Mouse (Mus musculus) neural tube, embryonic 13.5 days (tissue): Measurements from ENCODE around the gene Gpr18. TPM values are rescaled to one million over a fixed set of nuclear protein-coding genes. Genes with fewer than 3 reads are reported as not detected.

Source experiments
- ATAC-seq: fragments of 200-750 bp; cut with Nextera tagmentation; 2 replicates; pipeline ENCODE4 v1.8.0; 2017; ENCODE audit warnings: low read depth, mild to moderate bottlenecking, moderate TSS enrichment, moderate library complexity
- H3K27ac ChIP-seq: fragments of 300-500 bp; sonication (generic); replicated peaks from 2 replicates; pipeline ENCODE4 v1.5.1; 2015; ENCODE audit warnings: moderate library complexity, mild to moderate bottlenecking, inconsistent platforms
- H3K27me3 ChIP-seq: fragments of 300-500 bp; sonication (generic); 2 replicates; pipeline ENCODE4 v1.6.1; 2015; ENCODE audit warnings: mild to moderate bottlenecking, inconsistent platforms
- H3K36me3 ChIP-seq: fragments of 300-500 bp; sonication (generic); 2 replicates; pipeline ENCODE4 v1.6.1; 2015; ENCODE audit warnings: mild to moderate bottlenecking, inconsistent platforms
- H3K4me1 ChIP-seq: fragments of 300-500 bp; sonication (generic); replicated peaks from 2 replicates; pipeline ENCODE4 v1.6.1; 2015; ENCODE audit warnings: inconsistent platforms
- H3K4me2 ChIP-seq: fragments of 300-500 bp; sonication (generic); 2 replicates; pipeline ENCODE4 v1.6.1; 2015; ENCODE audit warnings: inconsistent platforms, mild to moderate bottlenecking, moderate library complexity
- H3K4me3 ChIP-seq: fragments of 300-500 bp; sonication (generic); 2 replicates; pipeline ENCODE4 v1.5.1; 2015; ENCODE audit warnings: mild to moderate bottlenecking, inconsistent platforms
- H3K9ac ChIP-seq: fragments of 300-500 bp; sonication (generic); 2 replicates; pipeline ENCODE4 v1.6.1; 2015; ENCODE audit warnings: moderate library complexity, mild to moderate bottlenecking, inconsistent platforms
- H3K9me3 ChIP-seq: fragments of 300-500 bp; sonication (generic); 2 replicates; pipeline ENCODE4 v1.6.1; 2016; ENCODE audit warnings: inconsistent platforms
- WGBS: fragments of 180-500 bp; shearing (Covaris S2); methylation state at CpG from one replicate; pipeline ENCODE4 v1.1.7; 2015; 5-methylcytosine and 5-hydroxymethylcytosine counted together
- polyA plus RNA-seq: library from polyadenylated mRNA; unstranded; fragments of >200 nt; fragmentation: Nextera tagmentation; extraction: Ambion mirVana; gene quantifications from 2 replicates; pipeline ENCODE4 v1.2.1, GENCODE M21; 2015

The Gpr18 gene
- polyA plus RNA-seq, 1 experiment from 2014 or later: 0.17 TPM

GRCm38 (mm10) chr14:121958041-121958750 lies 42.6 kb upstream of the Gpr18 start:
- Histone ChIP-seq H3K27ac (no peak overlapping the region), H3K36me3 (0 out of 2 replicates have a peak, but pooled peaks cover 9% of the 10 kb centered on the region), H3K9ac (no peak overlapping the region), H3K4me2 (no peak overlapping the region), H3K27me3 (no peaks in the 10 kb centered on the region), H3K9me3 (no peaks in the 10 kb centered on the region), H3K4me3 (no peak overlapping the region), H3K4me1 (peaks cover 2% of the 10 kb centered on the region; the same call in 1 of the 2 replicates)
- 91% methylated on average over 3 of the region's 3 CpGs for WGBS
- ATAC-seq: no peak

- H3K9me3 ChIP-seq: no peaks in the 10 kb centered on the region
- H3K4me2 ChIP-seq: no peak overlapping the region
- H3K4me3 ChIP-seq: no peak overlapping the region
- H3K27me3 ChIP-seq: no peaks in the 10 kb centered on the region
- no peak overlapping the region for H3K27ac ChIP-seq
- no peak overlapping the region for H3K9ac ChIP-seq
- WGBS: 91% methylated on average over 10 of the region's 10 CpGs
- H3K36me3 ChIP-seq: 0 out of 2 replicates have a peak, but pooled peaks cover 9% of the 10 kb centered on the region
- ATAC-seq: no peak
- no peaks in the 10 kb centered on the region; the same call in 1 of the 2 replicates for H3K4me1 ChIP-seq
Measured at GRCm38 (mm10) chr14:121957176-121957871, 41.7 kb upstream of the Gpr18 start.

GRCm38 (mm10) chr14:121956291-121956690 lies 40.7 kb upstream of the Gpr18 start:
- H3K9ac ChIP-seq: no peak overlapping the region
- 94% methylated on average over 5 of the region's 5 CpGs for WGBS
- no peaks in the 10 kb centered on the region for H3K27me3 ChIP-seq
- 0 out of 2 replicates have a peak, but pooled peaks cover 9% of the 10 kb centered on the region for H3K36me3 ChIP-seq
- no peak overlapping the region for H3K4me3 ChIP-seq
- H3K9me3 ChIP-seq: no peaks in the 10 kb centered on the region
- no peak for ATAC-seq
- H3K27ac ChIP-seq: no peak overlapping the region
- H3K4me2 ChIP-seq: no peak overlapping the region
- H3K4me1 ChIP-seq: no peaks in the 10 kb centered on the region; the same call in 1 of the 2 replicates

- Histone ChIP-seq H3K9ac (no peak overlapping the region), H3K4me3 (no peak overlapping the region), H3K27ac (no peak overlapping the region), H3K4me1 (no peaks in the 10 kb centered on the region; the same call in 1 of the 2 replicates), H3K4me2 (no peak overlapping the region), H3K27me3 (no peaks in the 10 kb centered on the region), H3K9me3 (no peaks in the 10 kb centered on the region), H3K36me3 (0 out of 2 replicates have a peak, but pooled peaks cover 9% of the 10 kb centered on the region)
- WGBS: 82% methylated on average over 5 of the region's 5 CpGs
- no peak for ATAC-seq
Measured at GRCm38 (mm10) chr14:121955176-121955795, 39.7 kb upstream of the Gpr18 start.

- Histone ChIP-seq H3K27ac (no peak overlapping the region), H3K36me3 (0 out of 2 replicates have a peak, but pooled peaks cover 9% of the 10 kb centered on the region), H3K4me1 (no peaks in the 10 kb centered on the region; the same call in 1 of the 2 replicates), H3K9ac (no peak overlapping the region), H3K27me3 (no peaks in the 10 kb centered on the region), H3K4me3 (no peak overlapping the region), H3K4me2 (no peak overlapping the region), H3K9me3 (no peaks in the 10 kb centered on the region)
- WGBS: 99% methylated on average over 12 of the region's 12 CpGs
- no peak for ATAC-seq
Measured at GRCm38 (mm10) chr14:121954608-121955007, 39.0 kb upstream of the Gpr18 start.

- 94% methylated on average over 11 of the region's 11 CpGs for WGBS
- Histone ChIP-seq H3K4me2 (no peak overlapping the region), H3K9ac (no peak overlapping the region), H3K9me3 (no peaks in the 10 kb centered on the region), H3K4me1 (no peaks in the 10 kb centered on the region; the same call in 1 of the 2 replicates), H3K27ac (no peak overlapping the region), H3K4me3 (no peak overlapping the region), H3K27me3 (no peaks in the 10 kb centered on the region), H3K36me3 (0 out of 2 replicates have a peak, but pooled peaks cover 9% of the 10 kb centered on the region)
- ATAC-seq: no peak
Measured at GRCm38 (mm10) chr14:121954129-121954528, 38.5 kb upstream of the Gpr18 start.

GRCm38 (mm10) chr14:121952046-121952400 lies 36.4 kb upstream of the Gpr18 start:
- Histone ChIP-seq H3K36me3 (0 out of 2 replicates have a peak, but pooled peaks cover 9% of the 10 kb centered on the region), H3K27ac (no peak overlapping the region), H3K9me3 (no peaks in the 10 kb centered on the region), H3K4me2 (no peak overlapping the region), H3K4me3 (no peak overlapping the region), H3K27me3 (no peaks in the 10 kb centered on the region), H3K4me1 (no peaks in the 10 kb centered on the region), H3K9ac (no peak overlapping the region)
- WGBS: 92% methylated on average over 5 of the region's 5 CpGs
- ATAC-seq: no peak

- WGBS: 84% methylated on average over 2 of the region's 2 CpGs
- no peak overlapping the region for H3K4me2 ChIP-seq
- no peak overlapping the region for H3K4me3 ChIP-seq
- no peak for ATAC-seq
- no peaks in the 10 kb centered on the region for H3K9me3 ChIP-seq
- no peak overlapping the region for H3K9ac ChIP-seq
- H3K4me1 ChIP-seq: no peaks in the 10 kb centered on the region
- H3K27ac ChIP-seq: no peak overlapping the region
- H3K36me3 ChIP-seq: 0 out of 2 replicates have a peak, but pooled peaks cover 9% of the 10 kb centered on the region
- H3K27me3 ChIP-seq: no peaks in the 10 kb centered on the region
Measured at GRCm38 (mm10) chr14:121951399-121952045, 35.9 kb upstream of the Gpr18 start.

- no peak overlapping the region for H3K4me3 ChIP-seq
- no peak overlapping the region for H3K4me2 ChIP-seq
- 93% methylated on average over 5 of the region's 5 CpGs for WGBS
- ATAC-seq: no peak
- no peak overlapping the region for H3K9ac ChIP-seq
- no peaks in the 10 kb centered on the region for H3K9me3 ChIP-seq
- H3K27ac ChIP-seq: no peak overlapping the region
- H3K36me3 ChIP-seq: 0 out of 2 replicates have a peak, but pooled peaks cover 9% of the 10 kb centered on the region
- H3K27me3 ChIP-seq: no peaks in the 10 kb centered on the region
- no peaks in the 10 kb centered on the region for H3K4me1 ChIP-seq
Measured at GRCm38 (mm10) chr14:121949897-121950296, 34.3 kb upstream of the Gpr18 start.

GRCm38 (mm10) chr14:121949436-121949835 lies 33.9 kb upstream of the Gpr18 start:
- Histone ChIP-seq H3K4me1 (no peaks in the 10 kb centered on the region), H3K4me2 (no peak overlapping the region), H3K27ac (no peak overlapping the region), H3K27me3 (no peaks in the 10 kb centered on the region), H3K4me3 (no peak overlapping the region), H3K9ac (no peak overlapping the region), H3K9me3 (0 out of 2 replicates have a peak, but pooled peaks cover 2% of the 10 kb centered on the region), H3K36me3 (0 out of 2 replicates have a peak, but pooled peaks cover 5% of the 10 kb centered on the region)
- no peak for ATAC-seq
- 98% methylated on average over 3 of the region's 3 CpGs for WGBS

- H3K9ac ChIP-seq: no peak overlapping the region
- WGBS: 88% methylated on average over 3 of the region's 3 CpGs
- ATAC-seq: no peak
- no peak overlapping the region for H3K4me3 ChIP-seq
- H3K4me1 ChIP-seq: no peaks in the 10 kb centered on the region
- 0 out of 2 replicates have a peak, but pooled peaks cover 10% of the 10 kb centered on the region for H3K9me3 ChIP-seq
- no peak overlapping the region for H3K27ac ChIP-seq
- no peaks in the 10 kb centered on the region for H3K27me3 ChIP-seq
- H3K4me2 ChIP-seq: no peak overlapping the region
- H3K36me3 ChIP-seq: no peaks in the 10 kb centered on the region
Measured at GRCm38 (mm10) chr14:121947966-121948365, 32.4 kb upstream of the Gpr18 start.
